Mouse (Mus musculus) embryonic facial prominence, embryonic 12.5 days (tissue): ENCODE results near the gene Vmp1. TPM values are rescaled to one million over a fixed set of nuclear protein-coding genes. Genes with fewer than 3 reads are reported as not detected.

Experiments
- ATAC-seq: fragments of 200-750 bp; cut with Nextera tagmentation; 2 replicates; pipeline ENCODE4 v1.8.0; 2017; ENCODE audit not compliant: insufficient number of reproducible peaks, insufficient read depth, low FRiP score, low TSS enrichment
- H3K27ac ChIP-seq: fragments of 300-500 bp; sonication (generic); 2 replicates; pipeline ENCODE4 v1.5.1; 2016; ENCODE audit warnings: mild to moderate bottlenecking
- H3K27me3 ChIP-seq: fragments of 300-500 bp; sonication (generic); 2 replicates; pipeline ENCODE4 v1.6.1; 2016; ENCODE audit warnings: mild to moderate bottlenecking, moderate library complexity
- H3K36me3 ChIP-seq: fragments of 300-500 bp; sonication (generic); 2 replicates; pipeline ENCODE4 v1.6.1; 2016; ENCODE audit warnings: mild to moderate bottlenecking
- H3K4me1 ChIP-seq: fragments of 300-500 bp; sonication (generic); 2 replicates; pipeline ENCODE4 v1.6.1; 2016
- H3K4me2 ChIP-seq: fragments of 300-500 bp; sonication (generic); replicated peaks from 2 replicates; pipeline ENCODE4 v1.6.1; 2016; ENCODE audit warnings: mild to moderate bottlenecking, moderate library complexity
- H3K4me3 ChIP-seq: fragments of 300-500 bp; sonication (generic); 2 replicates; pipeline ENCODE4 v1.5.1; 2016; ENCODE audit warnings: mild to moderate bottlenecking
- H3K9ac ChIP-seq: fragments of 300-500 bp; sonication (generic); 2 replicates; pipeline ENCODE4 v1.6.1; 2016; ENCODE audit warnings: mild to moderate bottlenecking, moderate library complexity
- H3K9me3 ChIP-seq: fragments of 300-500 bp; sonication (generic); 2 replicates; pipeline ENCODE4 v1.6.1; 2016; ENCODE audit warnings: mild to moderate bottlenecking, moderate library complexity
- WGBS: fragments of 180-500 bp; shearing (Covaris S2); methylation state at CpG from one replicate; pipeline ENCODE4 v1.1.7; 2016; 5-methylcytosine and 5-hydroxymethylcytosine counted together
- polyA plus RNA-seq: library from polyadenylated mRNA; unstranded; fragments of >200 nt; fragmentation: Nextera tagmentation; extraction: Ambion mirVana; gene quantifications from 2 replicates; pipeline ENCODE4 v1.2.1, GENCODE M21; 2016

The Vmp1 gene
- polyA plus RNA-seq, 1 experiment from 2014 or later: 84.7 TPM

DNA sequence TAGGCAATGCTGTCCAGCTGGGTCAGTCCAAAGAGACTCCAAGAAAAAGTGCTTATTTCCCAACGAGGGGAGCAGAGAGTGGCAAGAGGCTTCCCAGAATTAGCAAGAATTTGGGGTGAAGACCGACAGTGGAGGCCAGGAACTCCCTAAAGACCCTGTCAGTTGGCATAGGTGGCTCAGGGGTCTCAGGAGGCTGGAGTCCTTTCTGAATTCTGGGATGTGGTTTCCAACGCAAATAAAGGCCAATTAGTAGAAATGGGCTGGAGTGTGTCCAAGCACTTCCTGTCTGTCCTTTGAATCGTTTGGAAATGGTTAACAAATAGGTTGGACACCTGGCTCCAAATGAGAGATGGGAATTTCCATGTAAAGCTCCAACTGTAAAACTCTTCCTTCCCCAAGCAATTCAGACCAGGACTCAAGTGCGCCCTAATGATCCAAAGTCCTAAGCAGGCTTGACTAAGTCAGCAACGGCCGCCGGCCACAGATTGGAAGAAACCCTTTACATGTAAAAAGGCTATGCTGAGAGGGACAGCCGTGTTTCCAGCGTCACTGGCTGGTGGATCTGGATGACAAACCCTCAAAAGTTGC lies 103.8 kb downstream of the Vmp1 start:
- no peak for ATAC-seq
- WGBS: 77% methylated on average over 10 of the region's 10 CpGs

DNA sequence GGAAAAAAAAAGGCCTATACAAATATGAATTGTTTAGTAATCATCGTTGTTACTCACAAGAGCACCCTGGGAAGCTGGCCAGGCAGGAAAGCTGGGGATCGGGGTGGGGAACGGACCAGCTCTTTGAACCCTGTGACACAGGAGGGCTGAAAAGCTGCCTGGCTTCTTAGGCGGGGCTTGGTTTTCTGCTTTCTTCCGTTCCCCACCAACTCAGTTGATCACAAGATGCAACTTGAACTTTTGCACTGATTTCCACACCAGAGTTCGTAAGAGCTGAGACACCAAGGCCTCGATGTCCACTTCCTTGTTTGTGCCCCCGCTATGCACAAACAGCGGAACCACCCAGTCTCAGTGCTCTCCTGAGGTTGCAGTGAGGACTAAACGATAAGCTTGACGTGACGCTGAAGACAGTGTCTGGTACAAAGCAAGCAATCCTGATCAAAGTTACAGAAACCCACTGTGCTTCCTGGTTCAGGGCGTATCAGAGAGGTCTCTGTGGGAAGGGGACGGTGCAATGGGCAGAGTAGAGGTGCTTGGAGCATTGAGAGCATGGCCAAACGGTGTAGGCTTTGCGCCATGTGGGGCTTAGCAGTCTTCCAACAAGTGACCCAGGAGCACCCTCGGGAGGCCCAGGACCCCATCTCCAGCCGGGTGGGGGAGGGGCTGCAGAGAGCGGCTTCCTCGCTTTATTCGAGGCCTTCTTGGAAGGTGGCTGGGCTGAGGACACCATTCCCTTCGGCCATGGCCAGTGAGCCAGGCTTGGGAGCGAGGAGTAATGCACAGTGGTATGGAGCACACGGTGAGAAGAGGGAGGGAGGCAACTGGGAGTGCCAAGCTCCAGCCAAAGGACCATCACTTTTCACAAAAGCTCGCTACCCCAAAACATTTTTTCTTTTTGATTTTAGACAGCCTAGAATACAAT lies 104.6 kb downstream of the Vmp1 start:
- peaks cover 32% of the 10 kb centered on the region for H3K4me1 ChIP-seq
- no peaks in the 10 kb centered on the region for H3K27me3 ChIP-seq
- H3K9ac ChIP-seq: no peak overlapping the region
- no peak overlapping the region for H3K4me3 ChIP-seq
- no peak overlapping the region for H3K4me2 ChIP-seq
- WGBS: 78% methylated on average over 25 of the region's 25 CpGs
- 0 out of 2 replicates have a peak, but pooled peaks have one; percentile 61 for ATAC-seq
- no peaks in the 10 kb centered on the region for H3K9me3 ChIP-seq
- no peaks in the 10 kb centered on the region for H3K36me3 ChIP-seq
- H3K27ac ChIP-seq: 0 out of 2 replicates have a peak overlapping the region, but pooled peaks have one; percentile 19

More for the DNA sequence above, 103.8 kb downstream of the Vmp1 start:
- Histone ChIP-seq H3K36me3 (no peaks in the 10 kb centered on the region), H3K4me3 (no peak overlapping the region), H3K27me3 (no peaks in the 10 kb centered on the region), H3K27ac (no peak overlapping the region), H3K9ac (no peak overlapping the region), H3K9me3 (no peaks in the 10 kb centered on the region), H3K4me2 (no peak overlapping the region), H3K4me1 (peaks cover 32% of the 10 kb centered on the region)

DNA sequence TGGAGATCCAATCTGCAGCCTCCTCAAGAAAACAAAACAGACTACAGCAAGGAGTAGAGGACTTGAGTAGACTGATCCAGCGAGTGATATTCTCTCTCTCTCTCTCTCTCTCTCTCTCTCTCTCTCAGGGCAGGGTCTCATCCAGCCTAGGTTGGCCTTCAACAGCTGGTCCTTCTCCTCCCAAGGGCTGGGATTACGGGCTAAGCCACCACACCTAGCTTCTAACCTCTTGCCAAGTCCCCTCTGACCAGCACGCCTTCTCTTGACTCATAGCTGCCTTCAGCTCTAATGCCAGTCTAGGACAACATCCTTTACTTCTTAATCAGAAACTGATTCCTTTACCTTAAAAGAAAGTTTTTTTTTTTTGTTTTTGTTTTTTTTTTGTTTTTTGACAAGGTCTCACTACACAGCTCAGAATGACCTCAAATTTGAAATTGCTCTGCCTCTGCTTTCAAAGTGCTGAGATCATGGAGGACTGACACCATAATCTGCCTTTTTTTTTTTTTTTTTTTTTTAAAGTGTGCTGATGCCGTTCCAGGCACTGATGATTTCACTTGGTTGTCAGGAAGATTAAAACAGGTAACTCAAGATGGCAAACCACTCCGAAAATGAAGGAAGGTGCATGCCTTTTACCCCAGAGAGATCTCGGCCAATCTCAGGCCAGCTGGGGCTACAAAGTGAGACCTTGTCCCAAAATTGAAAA lies 105.4 kb downstream of the Vmp1 start:
- no peak overlapping the region for H3K4me3 ChIP-seq
- ATAC-seq: no peak
- peaks cover 32% of the 10 kb centered on the region for H3K4me1 ChIP-seq
- no peak overlapping the region for H3K4me2 ChIP-seq
- H3K27ac ChIP-seq: no peak overlapping the region; the same call in 1 of the 2 replicates
- H3K9ac ChIP-seq: no peak overlapping the region
- H3K36me3 ChIP-seq: no peaks in the 10 kb centered on the region
- no peaks in the 10 kb centered on the region for H3K27me3 ChIP-seq
- 72% methylated on average over 6 of the region's 6 CpGs for WGBS
- H3K9me3 ChIP-seq: no peaks in the 10 kb centered on the region

DNA sequence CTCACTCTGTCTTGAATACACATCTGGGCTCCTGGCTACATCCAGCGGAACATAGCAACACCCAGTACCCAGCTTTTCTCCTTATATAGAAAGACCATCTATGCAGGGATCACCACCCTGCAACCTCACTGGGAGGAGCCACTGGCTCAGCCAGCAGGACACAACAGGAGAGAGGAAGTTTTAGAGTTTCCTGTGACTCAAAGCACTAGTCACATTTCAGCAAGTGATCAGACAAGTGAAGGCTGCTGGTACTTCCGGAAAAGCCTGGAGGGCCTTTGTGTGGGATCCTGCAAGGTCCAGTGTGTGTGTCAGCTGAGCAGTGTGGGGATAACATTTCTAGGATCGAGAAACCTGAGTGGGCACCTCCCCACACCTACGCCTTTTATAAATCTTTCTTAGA lies 106.4 kb downstream of the Vmp1 start:
- no peak overlapping the region for H3K4me2 ChIP-seq
- no peak for ATAC-seq
- H3K36me3 ChIP-seq: no peaks in the 10 kb centered on the region
- no peak overlapping the region for H3K4me3 ChIP-seq
- no peak overlapping the region for H3K9ac ChIP-seq
- peak overlapping the region; percentile 47; the same call in 1 of the 2 replicates for H3K27ac ChIP-seq
- H3K4me1 ChIP-seq: peaks cover 32% of the 10 kb centered on the region
- no peaks in the 10 kb centered on the region for H3K9me3 ChIP-seq
- WGBS: 63% methylated on average over 4 of the region's 4 CpGs
- H3K27me3 ChIP-seq: no peaks in the 10 kb centered on the region

DNA sequence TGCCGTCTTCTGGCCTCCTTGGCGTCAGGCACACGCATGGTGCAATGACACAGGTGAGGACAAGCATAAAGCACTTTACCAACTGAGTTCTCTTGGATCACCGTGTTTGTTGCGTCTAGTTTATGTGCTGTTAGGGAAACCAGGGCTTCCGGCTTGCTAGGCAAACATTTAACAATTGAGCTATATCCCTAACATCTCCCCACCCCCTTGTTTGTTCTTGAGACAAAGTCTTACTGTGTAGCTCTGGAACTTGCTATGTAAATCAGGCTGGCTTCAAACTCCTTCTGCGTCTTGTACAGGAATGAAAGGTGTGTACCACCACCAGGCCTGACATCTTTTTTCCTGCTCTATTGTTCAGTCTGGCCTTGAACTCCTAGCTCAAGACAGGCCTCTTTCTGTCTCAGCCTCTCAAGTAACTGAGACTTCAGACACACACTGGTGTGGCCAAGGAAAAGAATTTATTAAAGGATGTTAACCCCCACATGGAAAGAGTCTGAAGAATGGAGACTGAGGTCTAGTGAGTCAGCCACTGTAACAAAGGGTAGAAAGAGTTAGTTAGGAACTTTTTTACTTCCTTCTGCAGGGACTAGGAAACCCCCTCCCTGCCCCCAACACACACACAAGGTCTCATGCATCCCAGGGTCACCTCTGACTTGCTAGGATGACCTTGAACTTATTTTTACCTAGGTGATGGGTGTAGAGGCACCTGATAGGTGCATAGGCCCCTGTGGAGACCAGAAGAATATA lies 107.8 kb downstream of the Vmp1 start:
- Histone ChIP-seq H3K27ac (no peak overlapping the region), H3K36me3 (no peaks in the 10 kb centered on the region), H3K4me1 (peaks cover 35% of the 10 kb centered on the region), H3K4me3 (no peak overlapping the region), H3K4me2 (no peak overlapping the region), H3K9ac (no peak overlapping the region), H3K9me3 (no peaks in the 10 kb centered on the region), H3K27me3 (no peaks in the 10 kb centered on the region)
- 84% methylated on average over 7 of the region's 7 CpGs for WGBS
- no peak for ATAC-seq

DNA sequence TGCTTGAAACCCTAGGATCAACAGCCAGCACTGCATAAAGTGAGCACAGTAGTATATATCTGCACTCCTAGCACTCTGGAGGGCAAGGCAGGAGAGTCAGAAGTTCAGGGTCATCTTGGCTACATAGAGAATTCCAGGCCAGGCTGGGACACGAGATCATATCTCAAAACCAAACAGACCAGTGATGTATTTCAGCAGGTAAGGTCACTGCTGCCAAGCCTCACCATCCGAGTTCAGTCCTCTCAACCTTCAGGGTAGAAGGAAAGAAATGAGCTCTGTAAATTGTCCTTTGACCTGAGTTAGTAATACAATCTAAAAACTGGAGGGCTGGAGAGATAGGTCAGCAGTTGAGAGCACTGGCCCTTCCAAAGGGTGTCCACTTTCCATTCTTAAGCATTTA lies 109.2 kb downstream of the Vmp1 start:
- ATAC-seq: no peak
- Histone ChIP-seq H3K4me1 (peaks cover 39% of the 10 kb centered on the region), H3K27ac (no peak overlapping the region), H3K27me3 (no peaks in the 10 kb centered on the region), H3K36me3 (no peaks in the 10 kb centered on the region), H3K4me2 (no peak overlapping the region), H3K4me3 (no peak overlapping the region), H3K9me3 (no peaks in the 10 kb centered on the region), H3K9ac (no peak overlapping the region)
- 45% methylated on average over 2 of the region's 2 CpGs for WGBS

DNA sequence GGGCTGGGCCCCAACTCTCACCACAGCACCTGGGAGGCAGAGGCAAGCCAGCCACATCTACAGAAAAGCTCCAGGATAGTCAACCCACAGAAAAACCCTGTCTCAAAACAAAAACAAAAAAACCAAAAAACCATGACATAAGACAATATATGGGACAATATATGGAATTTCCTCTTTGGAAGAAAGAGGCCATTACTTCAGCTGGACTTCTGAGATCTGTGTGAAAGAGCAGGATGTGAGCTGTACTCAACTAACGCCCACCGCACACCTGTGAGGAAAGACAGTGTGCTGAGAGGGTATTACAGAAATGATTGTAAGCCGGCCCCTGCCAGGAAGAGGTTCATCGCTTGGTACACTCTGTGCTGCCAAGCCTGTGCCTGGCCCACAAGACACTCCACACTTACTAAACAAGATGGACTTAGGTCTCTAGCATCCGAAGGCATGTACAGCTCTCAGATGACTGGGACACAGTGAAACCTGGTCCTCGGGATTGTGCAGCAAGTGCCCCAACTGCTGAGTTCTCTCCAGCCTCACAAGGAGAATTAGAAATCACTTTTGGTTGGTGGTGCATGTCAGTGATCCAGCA lies 109.9 kb downstream of the Vmp1 start:
- Histone ChIP-seq H3K4me3 (no peak overlapping the region), H3K36me3 (no peaks in the 10 kb centered on the region), H3K27me3 (no peaks in the 10 kb centered on the region), H3K9ac (no peak overlapping the region), H3K4me2 (no peak overlapping the region), H3K9me3 (no peaks in the 10 kb centered on the region), H3K4me1 (peaks cover 33% of the 10 kb centered on the region), H3K27ac (no peak overlapping the region)
- no peak for ATAC-seq
- WGBS: 88% methylated on average over 6 of the region's 6 CpGs

DNA sequence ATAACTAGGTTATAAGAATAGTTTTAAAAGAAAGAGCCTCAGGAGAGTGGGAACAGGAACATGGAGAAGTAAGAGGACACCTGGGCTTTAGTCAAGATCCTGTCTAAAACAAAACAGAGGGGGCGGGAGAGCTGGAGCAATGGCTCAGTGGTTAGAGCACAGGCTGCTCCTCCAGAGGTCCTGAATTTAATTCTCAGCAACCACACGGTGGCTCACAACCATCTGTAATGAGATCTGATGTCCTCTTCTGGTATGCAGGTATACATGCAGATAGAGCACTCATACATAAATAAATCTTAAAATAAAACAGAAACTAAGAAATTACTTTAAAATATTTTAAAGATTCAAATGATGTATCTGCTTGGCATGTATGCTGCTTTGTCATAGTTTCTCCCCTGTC lies 111.0 kb downstream of the Vmp1 start:
- Histone ChIP-seq H3K9me3 (no peaks in the 10 kb centered on the region), H3K4me3 (no peak overlapping the region), H3K36me3 (no peaks in the 10 kb centered on the region), H3K27ac (no peak overlapping the region), H3K4me1 (peaks cover 28% of the 10 kb centered on the region), H3K9ac (no peak overlapping the region), H3K27me3 (no peaks in the 10 kb centered on the region), H3K4me2 (no peak overlapping the region)
- ATAC-seq: no peak
- 54% methylated on average over 2 of the region's 2 CpGs for WGBS

DNA sequence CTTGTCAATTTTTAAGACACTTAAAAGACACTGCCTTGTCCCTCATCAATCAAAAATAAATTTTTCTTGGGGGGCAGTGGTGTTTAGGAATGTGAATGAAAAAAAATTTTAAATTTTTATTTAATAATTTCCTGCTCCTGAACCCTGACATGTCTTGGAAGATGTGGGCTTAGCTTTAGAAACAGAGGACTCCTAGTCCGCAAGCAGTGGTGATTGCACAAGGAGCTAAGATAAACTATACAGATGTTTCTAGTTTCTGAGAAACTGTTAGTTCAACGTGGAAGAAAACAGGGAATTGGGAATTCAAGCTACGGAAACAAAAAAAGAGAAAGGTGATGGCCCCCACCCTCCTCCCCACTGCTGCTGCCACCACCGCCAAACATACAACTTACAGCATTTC lies 111.8 kb downstream of the Vmp1 start:
- peak overlapping the region; percentile 27; the same call in 1 of the 2 replicates for H3K4me2 ChIP-seq
- H3K9ac ChIP-seq: no peak overlapping the region
- no peaks in the 10 kb centered on the region for H3K27me3 ChIP-seq
- H3K27ac ChIP-seq: peak overlapping the region; percentile 90
- no peak overlapping the region for H3K4me3 ChIP-seq
- H3K36me3 ChIP-seq: no peaks in the 10 kb centered on the region
- 19% methylated on average over 4 of the region's 4 CpGs for WGBS
- ATAC-seq: no peak
- no peaks in the 10 kb centered on the region for H3K9me3 ChIP-seq
- H3K4me1 ChIP-seq: peaks cover 22% of the 10 kb centered on the region

DNA sequence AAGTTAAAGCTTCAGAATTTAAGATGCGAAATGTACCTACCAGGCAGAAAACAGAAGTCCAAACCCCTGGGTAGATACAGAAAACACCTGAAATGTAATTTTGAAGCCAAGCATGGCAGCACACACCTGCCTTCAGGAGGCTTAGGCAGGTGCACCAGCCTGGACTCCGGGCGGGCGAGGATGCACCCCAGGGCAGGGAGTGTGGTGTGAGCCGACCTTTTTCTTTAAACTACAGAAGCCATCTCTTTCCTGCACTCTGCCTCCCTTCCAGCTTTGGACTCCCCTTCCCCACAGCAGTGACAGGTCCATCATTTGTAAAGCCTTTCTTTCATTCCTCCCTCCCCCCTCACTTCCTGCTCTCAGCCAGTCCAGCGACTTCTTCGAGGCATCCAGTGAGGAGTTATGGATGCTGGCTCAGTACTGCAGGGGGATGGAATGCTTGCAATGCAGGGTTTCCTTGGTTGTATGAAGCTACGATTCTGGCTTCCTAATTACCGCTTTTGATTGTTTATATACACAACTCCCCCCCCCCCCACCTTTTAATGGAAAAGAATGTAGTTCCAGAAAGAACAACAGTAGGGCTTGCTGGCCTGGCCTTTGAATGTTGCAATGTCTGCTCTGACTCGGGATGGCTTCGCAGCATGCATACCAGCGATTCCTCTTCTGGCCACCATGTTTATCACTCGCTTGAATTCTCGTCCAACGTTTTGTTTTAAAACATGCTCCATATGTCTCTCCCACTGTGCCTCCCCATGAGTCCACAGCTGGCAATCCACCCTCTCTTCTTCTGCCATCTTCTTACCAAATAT lies 112.4 kb downstream of the Vmp1 start:
- peak overlapping the region; percentile 27 for H3K4me2 ChIP-seq
- peak overlapping the region; percentile 90 for H3K27ac ChIP-seq
- ATAC-seq: no peak
- peaks cover 22% of the 10 kb centered on the region for H3K4me1 ChIP-seq
- no peak overlapping the region for H3K9ac ChIP-seq
- 28% methylated on average over 15 of the region's 15 CpGs for WGBS
- H3K36me3 ChIP-seq: no peaks in the 10 kb centered on the region
- H3K4me3 ChIP-seq: no peak overlapping the region
- no peaks in the 10 kb centered on the region for H3K9me3 ChIP-seq
- H3K27me3 ChIP-seq: no peaks in the 10 kb centered on the region
